Mouse (Mus musculus): ENCODE measurements around the gene Paxip1. TPM values are rescaled to one million over a fixed set of nuclear protein-coding genes. Genes with fewer than 3 reads are reported as not detected.

Paxip1 gene
- polyA plus RNA-seq, 1 experiment from 2014 or later = 32.4 TPM

DNA sequence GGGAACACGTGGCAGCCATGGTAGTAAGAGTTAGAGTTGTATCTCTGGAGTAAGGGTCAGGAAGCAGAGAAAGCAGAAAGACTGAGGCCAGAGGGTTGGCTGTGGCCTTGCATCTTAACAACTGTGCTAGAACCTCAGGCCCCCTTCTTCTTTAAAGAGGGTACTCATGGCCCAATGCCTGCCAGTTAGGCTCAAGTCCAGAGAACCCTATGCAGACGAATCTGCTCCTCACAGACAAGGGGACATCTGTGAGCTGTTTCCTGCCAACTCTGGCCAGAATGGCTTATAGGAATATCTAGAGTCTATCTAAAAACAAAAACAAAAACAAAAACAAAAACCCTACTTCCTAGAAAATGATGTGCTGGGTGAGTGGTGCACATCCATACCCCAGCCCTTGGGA is 72.2 kb downstream of the Paxip1 start:
- H3K4me2 ChIP-seq (replicated peaks) = no peak overlapping the region
- no peak overlapping the region for H3K9ac ChIP-seq
- H3K27ac ChIP-seq (replicated peaks) = no peak overlapping the region
- no peak overlapping the region for H3K4me3 ChIP-seq (replicated peaks)
- no peaks in the 10 kb centered on the region for H3K27me3 ChIP-seq
- H3K36me3 ChIP-seq = no peaks in the 10 kb centered on the region
- no peaks in the 10 kb centered on the region for H3K4me1 ChIP-seq
- 65% methylated on average over 2 of the region's 2 CpGs for WGBS
- H3K9me3 ChIP-seq (replicated peaks) = no peaks in the 10 kb centered on the region
- no peak for ATAC-seq (ENCODE audit: insufficient number of reproducible peaks, low FRiP score, low TSS enrichment, low read depth)

DNA sequence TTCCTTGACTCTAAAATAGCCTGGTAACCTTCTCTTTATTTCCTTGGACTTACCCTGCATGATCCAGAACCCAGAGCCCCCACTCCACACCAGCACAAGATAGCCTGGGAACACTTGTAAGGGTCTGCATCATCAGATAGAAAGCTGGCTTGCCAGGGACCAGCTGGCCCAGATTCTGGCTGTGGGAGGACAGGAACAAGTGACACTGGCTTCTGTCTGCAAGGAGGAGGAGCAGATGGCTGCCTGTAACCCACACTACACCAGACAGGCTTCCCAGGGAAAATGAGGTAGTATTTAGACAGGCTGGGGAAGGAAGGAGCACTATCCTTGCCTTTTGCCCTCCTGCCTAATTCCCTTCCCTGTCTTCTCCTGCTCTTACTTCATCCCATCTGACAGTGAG is 74.2 kb downstream of the Paxip1 start:
- Histone ChIP-seq H3K36me3 (no peaks in the 10 kb centered on the region), H3K9me3 (replicated peaks) (no peaks in the 10 kb centered on the region), H3K27me3 (no peaks in the 10 kb centered on the region), H3K4me3 (replicated peaks) (no peak overlapping the region), H3K27ac (replicated peaks) (no peak overlapping the region), H3K9ac (no peak overlapping the region), H3K4me1 (no peaks in the 10 kb centered on the region), H3K4me2 (replicated peaks) (no peak overlapping the region)
- no peak for ATAC-seq (ENCODE audit: insufficient number of reproducible peaks, low FRiP score, low TSS enrichment, low read depth)

- Histone ChIP-seq H3K27ac (replicated peaks) (no peak overlapping the region), H3K9me3 (replicated peaks) (no peaks in the 10 kb centered on the region), H3K4me2 (replicated peaks) (no peak overlapping the region), H3K36me3 (no peaks in the 10 kb centered on the region), H3K27me3 (no peaks in the 10 kb centered on the region), H3K4me1 (no peaks in the 10 kb centered on the region), H3K9ac (no peak overlapping the region), H3K4me3 (replicated peaks) (no peak overlapping the region)
- ATAC-seq (ENCODE audit: insufficient number of reproducible peaks, low FRiP score, low TSS enrichment, low read depth) = no peak
- 68% methylated on average over 4 of the region's 4 CpGs for WGBS
Measured at GRCm38 (mm10) chr5:27716026-27716425, 75.5 kb downstream of the Paxip1 start.

- no peaks in the 10 kb centered on the region for H3K27me3 ChIP-seq
- H3K4me2 ChIP-seq (replicated peaks) = no peak overlapping the region
- no peaks in the 10 kb centered on the region for H3K4me1 ChIP-seq
- no peaks in the 10 kb centered on the region for H3K36me3 ChIP-seq
- WGBS = 52% methylated on average over 9 of the region's 9 CpGs
- no peak overlapping the region for H3K27ac ChIP-seq (replicated peaks)
- ATAC-seq (ENCODE audit: insufficient number of reproducible peaks, low FRiP score, low TSS enrichment, low read depth) = no peak
- no peak overlapping the region for H3K9ac ChIP-seq
- no peak overlapping the region for H3K4me3 ChIP-seq (replicated peaks)
- H3K9me3 ChIP-seq (replicated peaks) = no peaks in the 10 kb centered on the region
Measured at GRCm38 (mm10) chr5:27714356-27714755, 77.1 kb downstream of the Paxip1 start.

- no peak for ATAC-seq (ENCODE audit: insufficient number of reproducible peaks, low FRiP score, low TSS enrichment, low read depth)
- no peak overlapping the region for H3K4me3 ChIP-seq (replicated peaks)
- no peak overlapping the region for H3K27ac ChIP-seq (replicated peaks)
- H3K9me3 ChIP-seq (replicated peaks) = no peaks in the 10 kb centered on the region
- no peak overlapping the region for H3K9ac ChIP-seq
- H3K27me3 ChIP-seq = no peaks in the 10 kb centered on the region
- H3K4me1 ChIP-seq = no peaks in the 10 kb centered on the region
- H3K36me3 ChIP-seq = no peaks in the 10 kb centered on the region
- no peak overlapping the region for H3K4me2 ChIP-seq (replicated peaks)
- WGBS = 43% methylated on average over 8 of the region's 8 CpGs
Measured at GRCm38 (mm10) chr5:27711461-27712192, 79.9 kb downstream of the Paxip1 start.

GRCm38 (mm10) chr5:27708209-27708608 is 83.3 kb downstream of the Paxip1 start:
- ATAC-seq (ENCODE audit: insufficient number of reproducible peaks, low FRiP score, low TSS enrichment, low read depth) = no peak
- Histone ChIP-seq H3K27ac (replicated peaks) (no peak overlapping the region), H3K36me3 (no peaks in the 10 kb centered on the region), H3K4me2 (replicated peaks) (no peak overlapping the region), H3K4me1 (no peaks in the 10 kb centered on the region), H3K27me3 (no peaks in the 10 kb centered on the region), H3K4me3 (replicated peaks) (no peak overlapping the region), H3K9me3 (replicated peaks) (no peaks in the 10 kb centered on the region), H3K9ac (no peak overlapping the region)
- WGBS = 27% methylated on average over 6 of the region's 6 CpGs

DNA sequence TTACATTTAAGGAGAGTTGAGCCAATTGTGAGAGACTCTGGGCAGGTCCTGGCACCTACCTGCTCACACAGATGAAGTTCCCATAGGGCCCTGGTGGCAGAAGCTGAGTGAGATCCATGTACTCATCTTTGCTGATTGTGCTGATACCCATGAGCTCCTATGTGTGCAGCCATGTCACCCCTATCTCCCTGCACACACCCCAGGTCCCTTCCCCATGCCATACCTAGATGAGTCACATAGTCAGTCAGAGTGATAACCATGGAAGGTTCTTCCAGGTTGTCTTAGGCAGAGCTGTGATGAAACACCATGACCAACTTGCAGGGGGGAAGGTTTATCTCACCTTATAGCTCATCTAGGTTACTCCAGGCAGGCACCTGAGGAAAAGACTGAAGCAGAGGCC is 84.2 kb downstream of the Paxip1 start:
- no peak overlapping the region for H3K4me3 ChIP-seq (replicated peaks)
- no peaks in the 10 kb centered on the region for H3K4me1 ChIP-seq
- no peaks in the 10 kb centered on the region for H3K36me3 ChIP-seq
- ATAC-seq (ENCODE audit: insufficient number of reproducible peaks, low FRiP score, low TSS enrichment, low read depth) = no peak
- no peak overlapping the region for H3K4me2 ChIP-seq (replicated peaks)
- no peaks in the 10 kb centered on the region for H3K9me3 ChIP-seq (replicated peaks)
- no peak overlapping the region for H3K9ac ChIP-seq
- no peak overlapping the region for H3K27ac ChIP-seq (replicated peaks)
- no peaks in the 10 kb centered on the region for H3K27me3 ChIP-seq

DNA sequence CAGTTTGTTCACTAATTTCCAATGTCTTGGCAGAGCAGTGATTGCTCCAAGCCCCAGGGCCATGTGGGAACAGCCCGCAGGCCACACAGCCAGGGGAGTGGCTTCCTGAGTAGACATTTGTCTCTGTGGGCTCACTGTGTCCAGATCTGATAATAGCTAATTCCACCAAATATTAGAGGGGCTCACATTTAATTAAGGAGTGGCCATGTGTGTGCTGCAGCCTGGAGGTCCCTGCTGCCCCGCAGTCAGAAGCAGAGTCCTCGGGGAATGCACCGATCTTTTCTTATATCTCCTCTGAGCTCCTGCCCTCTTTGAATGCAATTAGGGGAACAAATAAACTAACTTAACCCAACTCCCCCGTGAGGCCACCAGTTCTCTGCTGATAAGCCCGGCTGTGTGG is 84.9 kb downstream of the Paxip1 start:
- Histone ChIP-seq H3K4me1 (no peaks in the 10 kb centered on the region), H3K9ac (no peak overlapping the region), H3K4me2 (replicated peaks) (no peak overlapping the region), H3K36me3 (no peaks in the 10 kb centered on the region), H3K27ac (replicated peaks) (no peak overlapping the region), H3K9me3 (replicated peaks) (no peaks in the 10 kb centered on the region), H3K27me3 (no peaks in the 10 kb centered on the region), H3K4me3 (replicated peaks) (no peak overlapping the region)
- no peak for ATAC-seq (ENCODE audit: insufficient number of reproducible peaks, low FRiP score, low TSS enrichment, low read depth)
- WGBS = 69% methylated on average over 6 of the region's 6 CpGs

GRCm38 (mm10) chr5:27705020-27705419 is 86.5 kb downstream of the Paxip1 start:
- no peak overlapping the region for H3K4me3 ChIP-seq (replicated peaks)
- H3K4me1 ChIP-seq = no peaks in the 10 kb centered on the region
- no peak overlapping the region for H3K4me2 ChIP-seq (replicated peaks)
- no peak for ATAC-seq (ENCODE audit: insufficient number of reproducible peaks, low FRiP score, low TSS enrichment, low read depth)
- H3K27me3 ChIP-seq = no peaks in the 10 kb centered on the region
- H3K9ac ChIP-seq = no peak overlapping the region
- H3K9me3 ChIP-seq (replicated peaks) = no peaks in the 10 kb centered on the region
- H3K36me3 ChIP-seq = no peaks in the 10 kb centered on the region
- no peak overlapping the region for H3K27ac ChIP-seq (replicated peaks)

GRCm38 (mm10) chr5:27702482-27702881 is 89.0 kb downstream of the Paxip1 start:
- no peaks in the 10 kb centered on the region for H3K9me3 ChIP-seq (replicated peaks)
- no peaks in the 10 kb centered on the region for H3K27me3 ChIP-seq
- H3K36me3 ChIP-seq = no peaks in the 10 kb centered on the region
- WGBS = 78% methylated on average over 6 of the region's 6 CpGs
- H3K4me3 ChIP-seq (replicated peaks) = no peak overlapping the region
- no peak for ATAC-seq (ENCODE audit: insufficient number of reproducible peaks, low FRiP score, low TSS enrichment, low read depth)
- no peak overlapping the region for H3K9ac ChIP-seq
- no peak overlapping the region for H3K27ac ChIP-seq (replicated peaks)
- no peak overlapping the region for H3K4me2 ChIP-seq (replicated peaks)
- no peaks in the 10 kb centered on the region for H3K4me1 ChIP-seq
